28 mouse cellular contexts compared by ENCODE assay signal in the genomic region with DNA sequence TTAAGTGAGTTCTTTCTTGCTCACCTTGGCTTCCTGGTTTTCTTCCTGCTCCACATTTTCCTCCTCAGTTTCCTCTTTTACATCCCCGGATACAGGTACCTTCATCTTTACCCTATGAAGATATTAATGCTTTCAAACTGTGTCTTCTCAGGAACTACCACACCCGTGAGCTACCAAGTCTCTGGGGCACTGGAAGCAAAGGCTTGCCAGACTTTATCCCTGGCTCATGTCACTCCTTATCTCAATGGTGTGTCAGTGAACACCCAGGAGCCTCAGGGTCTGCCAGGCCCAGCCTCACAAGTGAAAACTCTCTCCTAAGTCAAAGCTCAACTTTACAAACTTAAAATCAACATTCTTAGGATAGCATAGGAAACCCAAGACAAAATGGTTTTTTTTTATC.
DNase-seq lines count a peak whose midpoint lies in the region; ATAC-seq and TF ChIP-seq lines count a peak whose summit lies in the region.
"Had no signal": no experiment of that assay in that cellular context is flagged by ENCODE, and none has a peak within 500 bp of the region (broad histone marks: within the 10 kb centered on the region; RNA-seq: fewer than 3 reads in every experiment).

No protein-coding gene starts in this region.

- no peaks in the 10 kb centered on the region for H3K9me3 ChIP-seq in heart, embryonic 12.5 days (replicated peaks)
- no peaks in the 10 kb centered on the region for H3K9me3 ChIP-seq in heart, postnatal 0 days (replicated peaks; ENCODE audit: control insufficient read depth, low read length)
- H3K9me3 ChIP-seq in hindbrain, embryonic 11.5 days (ENCODE audit: control insufficient read depth, low read length): no peaks in the 10 kb centered on the region
- no peaks in the 10 kb centered on the region for H3K9me3 ChIP-seq in liver, postnatal 0 days (ENCODE audit: low read length)
- H3K9me3 ChIP-seq in intestine, postnatal 0 days (ENCODE audit: control insufficient read depth): no peaks in the 10 kb centered on the region
- H3K9me3 ChIP-seq: forebrain, embryonic 13.5 days; hindbrain, embryonic 15.5 days; kidney, embryonic 15.5 days; liver, embryonic 12.5 days; midbrain, embryonic 13.5 days had no signal

- H3K27me3 ChIP-seq in heart, embryonic 12.5 days (replicated peaks): no peaks in the 10 kb centered on the region
- no peaks in the 10 kb centered on the region for H3K27me3 ChIP-seq in heart, postnatal 0 days (ENCODE audit: control insufficient read depth, insufficient read depth, low read length)
- no peaks in the 10 kb centered on the region for H3K27me3 ChIP-seq in hindbrain, embryonic 11.5 days (ENCODE audit: control insufficient read depth, insufficient read depth, low read length)
- H3K27me3 ChIP-seq in liver, postnatal 0 days (ENCODE audit: insufficient read depth, low read length): no peaks in the 10 kb centered on the region
- H3K27me3 ChIP-seq in intestine, postnatal 0 days (replicated peaks; ENCODE audit: control insufficient read depth, insufficient read depth, low read length): no peaks in the 10 kb centered on the region
- H3K27me3 ChIP-seq: forebrain, embryonic 13.5 days; hindbrain, embryonic 15.5 days; kidney, embryonic 15.5 days; liver, embryonic 12.5 days; midbrain, embryonic 13.5 days had no signal

- TF ChIP-seq CTCF in heart, postnatal 0 days (IDR thresholded peaks at IDR 0.05; ENCODE audit: low read depth): no peak
- no peak for TF ChIP-seq CTCF in liver, postnatal 0 days (IDR thresholded peaks at IDR 0.05; ENCODE audit: low read depth)
- no peak for TF ChIP-seq CTCF in intestine, postnatal 0 days (IDR thresholded peaks at IDR 0.05; ENCODE audit: low read depth)

- peak; percentile 42 for DNase-seq in heart, adult 8-10 months (ENCODE audit: low spot score)
- peak; percentile 77 for DNase-seq in heart, postnatal 0 days (ENCODE audit: low spot score)
- no peak for DNase-seq in hindbrain, embryonic 11.5 days (ENCODE audit: low spot score)
- no peak for DNase-seq in liver, postnatal 0 days
- no peak for DNase-seq in kidney, postnatal 4 days
- DNase-seq: adrenal gland, postnatal 25 days; cerebellum, adult 18-20 months; cerebellum, postnatal 25 days; gastrocnemius, postnatal 25 days; kidney, adult 18-20 months; kidney, postnatal 25 days; left cerebral cortex, postnatal 4 days; lung, adult 18-20 months; retina, postnatal 1 day; right cerebral cortex, postnatal 14 days; thymus, postnatal 4 days had no signal

- peak overlapping the region; percentile 22 for H3K4me2 ChIP-seq in heart, embryonic 12.5 days
- H3K4me2 ChIP-seq in heart, postnatal 0 days (ENCODE audit: low read depth, low read length): peak overlapping the region; percentile 67
- no peak overlapping the region for H3K4me2 ChIP-seq in hindbrain, embryonic 11.5 days (replicated peaks; ENCODE audit: low read depth, low read length)
- H3K4me2 ChIP-seq in liver, postnatal 0 days (ENCODE audit: low read depth, low read length): no peak overlapping the region
- no peak overlapping the region for H3K4me2 ChIP-seq in intestine, postnatal 0 days (replicated peaks; ENCODE audit: low read depth)
- H3K4me2 ChIP-seq: forebrain, embryonic 13.5 days; hindbrain, embryonic 15.5 days; kidney, embryonic 15.5 days; liver, embryonic 12.5 days; midbrain, embryonic 13.5 days had no signal

- peak overlapping the region; percentile 68 for H3K9ac ChIP-seq in heart, embryonic 12.5 days
- H3K9ac ChIP-seq in heart, postnatal 0 days (replicated peaks; ENCODE audit: low read depth, low read length): peak overlapping the region; percentile 73
- H3K9ac ChIP-seq in hindbrain, embryonic 11.5 days (ENCODE audit: low read depth, low read length): no peak overlapping the region
- no peak overlapping the region for H3K9ac ChIP-seq in liver, postnatal 0 days (replicated peaks)
- H3K9ac ChIP-seq in intestine, postnatal 0 days (ENCODE audit: low read depth, low read length): no peak overlapping the region
- H3K9ac ChIP-seq: forebrain, embryonic 13.5 days; hindbrain, embryonic 15.5 days; kidney, embryonic 15.5 days; liver, embryonic 12.5 days; midbrain, embryonic 13.5 days had no signal

- ATAC-seq in heart, embryonic 12.5 days (ENCODE audit: insufficient number of reproducible peaks, low FRiP score): peak; percentile 81
- ATAC-seq in heart, postnatal 0 days (ENCODE audit: insufficient read depth, low read depth): peak; percentile 88
- ATAC-seq in hindbrain, embryonic 11.5 days (ENCODE audit: low FRiP score): no peak
- ATAC-seq in liver, postnatal 0 days: no peak
- no peak for ATAC-seq in intestine, postnatal 0 days
- ATAC-seq: CD4-positive, CD25-positive, alpha-beta regulatory T cell, adult 4 months; forebrain, embryonic 13.5 days; inflammation-experienced regulatory T-cells, adult 6 months; liver, embryonic 12.5 days; lung, postnatal 0 days; midbrain, embryonic 13.5 days had no signal

- H3K4me3 ChIP-seq in heart, embryonic 12.5 days: peak overlapping the region; percentile 60
- peak overlapping the region; percentile 57 for H3K4me3 ChIP-seq in heart, postnatal 0 days (ENCODE audit: low read depth, low read length)
- no peak overlapping the region for H3K4me3 ChIP-seq in hindbrain, embryonic 11.5 days (ENCODE audit: low read depth, low read length)
- H3K4me3 ChIP-seq in liver, postnatal 0 days (ENCODE audit: low read depth, low read length): no peak overlapping the region
- H3K4me3 ChIP-seq in intestine, postnatal 0 days (ENCODE audit: low read depth, low read length): no peak overlapping the region
- H3K4me3 ChIP-seq: forebrain, embryonic 13.5 days; hindbrain, embryonic 15.5 days; kidney, embryonic 15.5 days; layer of hippocampus, adult 2 months; liver, embryonic 12.5 days; midbrain, embryonic 13.5 days had no signal

- 0 out of 2 replicates have a peak, but pooled peaks have one; percentile 27 for TF ChIP-seq EP300 in heart, postnatal 0 days (IDR thresholded peaks at IDR 0.05; ENCODE audit: low read depth)
- no peak for TF ChIP-seq EP300 in liver, postnatal 0 days (IDR thresholded peaks at IDR 0.05; ENCODE audit: low read depth)

- peaks cover 30% of the 10 kb centered on the region for H3K4me1 ChIP-seq in heart, embryonic 12.5 days (replicated peaks)
- peaks cover 33% of the 10 kb centered on the region for H3K4me1 ChIP-seq in heart, postnatal 0 days (ENCODE audit: control insufficient read depth, insufficient read depth)
- no peaks in the 10 kb centered on the region for H3K4me1 ChIP-seq in hindbrain, embryonic 11.5 days (replicated peaks; ENCODE audit: control insufficient read depth, insufficient read depth, low read length)
- H3K4me1 ChIP-seq in liver, postnatal 0 days (ENCODE audit: insufficient read depth): no peaks in the 10 kb centered on the region
- H3K4me1 ChIP-seq in intestine, postnatal 0 days (replicated peaks; ENCODE audit: control insufficient read depth, insufficient read depth, low read length): no peaks in the 10 kb centered on the region
- H3K4me1 ChIP-seq: forebrain, embryonic 13.5 days; hindbrain, embryonic 15.5 days; kidney, embryonic 15.5 days; liver, embryonic 12.5 days; midbrain, embryonic 13.5 days had no signal

- peak overlapping the region; percentile 96 for H3K27ac ChIP-seq in heart, embryonic 12.5 days (ENCODE audit: poor library complexity, severe bottlenecking)
- H3K27ac ChIP-seq in heart, postnatal 0 days (ENCODE audit: low read depth): peak overlapping the region; percentile 93
- no peak overlapping the region for H3K27ac ChIP-seq in hindbrain, embryonic 11.5 days (ENCODE audit: low read depth, low read length)
- H3K27ac ChIP-seq in liver, postnatal 0 days (ENCODE audit: low read depth): no peak overlapping the region
- no peak overlapping the region for H3K27ac ChIP-seq in intestine, postnatal 0 days (ENCODE audit: low read depth, low read length)
- H3K27ac ChIP-seq: forebrain, embryonic 13.5 days; hindbrain, embryonic 15.5 days; kidney, embryonic 15.5 days; layer of hippocampus, adult 2 months; liver, embryonic 12.5 days; macrophage; midbrain, embryonic 13.5 days had no signal

- WGBS in heart, embryonic 12.5 days: 7% methylated on average over 2 of the region's 2 CpGs
- WGBS in heart, postnatal 0 days: 18% methylated on average over 2 of the region's 2 CpGs
- WGBS in hindbrain, embryonic 11.5 days: 84% methylated on average over 2 of the region's 2 CpGs
- 50% methylated on average over 2 of the region's 2 CpGs for WGBS in liver, postnatal 0 days (ENCODE audit: insufficient replicate concordance)
- 60% methylated on average over 2 of the region's 2 CpGs for WGBS in intestine, postnatal 0 days

- peaks cover 1% of the 10 kb centered on the region; the same call in 1 of the 2 replicates for H3K36me3 ChIP-seq in heart, embryonic 12.5 days
- 0 out of 2 replicates have a peak, but pooled peaks cover 2% of the 10 kb centered on the region for H3K36me3 ChIP-seq in heart, postnatal 0 days (replicated peaks; ENCODE audit: control insufficient read depth, insufficient read depth, low read length)
- no peaks in the 10 kb centered on the region for H3K36me3 ChIP-seq in hindbrain, embryonic 11.5 days (ENCODE audit: control insufficient read depth, insufficient read depth, low read length)
- H3K36me3 ChIP-seq in liver, postnatal 0 days (replicated peaks; ENCODE audit: insufficient read depth, low read length): no peaks in the 10 kb centered on the region
- no peaks in the 10 kb centered on the region for H3K36me3 ChIP-seq in intestine, postnatal 0 days (ENCODE audit: control insufficient read depth, insufficient read depth)
- H3K36me3 ChIP-seq: hindbrain, embryonic 15.5 days; kidney, embryonic 15.5 days; liver, embryonic 12.5 days; midbrain, embryonic 13.5 days had no signal

Comparison
In these comparisons a context has a peak if more than half of its experiments do, and no peak if none do; other contexts are left out.
1. DNase-seq: peak in heart, adult 8-10 months (single experiment) and heart, postnatal 0 days (single experiment); none in hindbrain, embryonic 11.5 days (single experiment), liver, postnatal 0 days (single experiment) and kidney, postnatal 4 days (0 of 2).
2. ATAC-seq: peak in heart, embryonic 12.5 days (single experiment) and heart, postnatal 0 days (single experiment); none in hindbrain, embryonic 11.5 days (single experiment), liver, postnatal 0 days (single experiment) and intestine, postnatal 0 days (single experiment).
3. H3K27ac ChIP-seq: peak in heart, embryonic 12.5 days (single experiment) and heart, postnatal 0 days (single experiment); none in hindbrain, embryonic 11.5 days (single experiment), liver, postnatal 0 days (single experiment) and intestine, postnatal 0 days (single experiment).
4. H3K4me2 ChIP-seq: peak in heart, embryonic 12.5 days (single experiment) and heart, postnatal 0 days (single experiment); none in hindbrain, embryonic 11.5 days (single experiment), liver, postnatal 0 days (single experiment) and intestine, postnatal 0 days (single experiment).
5. H3K4me3 ChIP-seq: peak in heart, embryonic 12.5 days (single experiment) and heart, postnatal 0 days (single experiment); none in hindbrain, embryonic 11.5 days (single experiment), liver, postnatal 0 days (single experiment) and intestine, postnatal 0 days (single experiment).
6. H3K9ac ChIP-seq: peak in heart, embryonic 12.5 days (single experiment) and heart, postnatal 0 days (single experiment); none in hindbrain, embryonic 11.5 days (single experiment), liver, postnatal 0 days (single experiment) and intestine, postnatal 0 days (single experiment).